Mouse (Mus musculus): Measurements from ENCODE around the gene Ralgapb.

Gene Ralgapb

GRCm38 (mm10) chr2:158402915-158403314, 6.7 kb upstream of the Ralgapb start:
- in situ Hi-C loops (cut with MboI, MseI), result no loop called here

DNA sequence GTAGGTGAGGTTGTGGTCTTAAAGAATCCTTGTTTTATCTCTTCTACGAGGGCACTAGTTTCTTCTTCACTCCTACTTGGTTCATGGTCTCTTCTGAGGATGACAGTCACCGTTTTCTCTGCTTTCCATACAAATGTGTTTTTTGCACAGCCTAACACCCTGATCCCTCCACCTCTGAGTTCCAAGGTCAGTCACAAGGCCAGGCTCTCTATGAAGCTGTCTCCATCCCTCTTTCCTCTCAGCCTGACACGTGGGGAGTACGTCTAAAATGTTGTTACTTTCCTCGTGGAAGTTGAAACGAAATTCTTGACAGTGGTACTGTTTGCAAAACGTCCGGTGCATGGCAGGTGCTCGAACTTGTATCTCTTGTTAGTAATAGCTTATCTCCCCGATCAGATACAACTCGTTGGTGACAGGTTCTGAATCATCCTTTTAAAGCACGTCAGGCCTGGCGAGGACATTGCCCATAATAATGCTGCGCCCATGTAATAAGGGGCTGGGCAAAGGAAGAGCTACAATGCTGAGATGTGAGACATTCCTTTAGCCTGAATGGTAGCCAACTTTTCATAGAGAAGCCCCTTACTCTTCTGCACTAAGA, 552 bp upstream of the Ralgapb start:
- in situ Hi-C loops (cut with MboI, MseI), result no loop called here

DNA sequence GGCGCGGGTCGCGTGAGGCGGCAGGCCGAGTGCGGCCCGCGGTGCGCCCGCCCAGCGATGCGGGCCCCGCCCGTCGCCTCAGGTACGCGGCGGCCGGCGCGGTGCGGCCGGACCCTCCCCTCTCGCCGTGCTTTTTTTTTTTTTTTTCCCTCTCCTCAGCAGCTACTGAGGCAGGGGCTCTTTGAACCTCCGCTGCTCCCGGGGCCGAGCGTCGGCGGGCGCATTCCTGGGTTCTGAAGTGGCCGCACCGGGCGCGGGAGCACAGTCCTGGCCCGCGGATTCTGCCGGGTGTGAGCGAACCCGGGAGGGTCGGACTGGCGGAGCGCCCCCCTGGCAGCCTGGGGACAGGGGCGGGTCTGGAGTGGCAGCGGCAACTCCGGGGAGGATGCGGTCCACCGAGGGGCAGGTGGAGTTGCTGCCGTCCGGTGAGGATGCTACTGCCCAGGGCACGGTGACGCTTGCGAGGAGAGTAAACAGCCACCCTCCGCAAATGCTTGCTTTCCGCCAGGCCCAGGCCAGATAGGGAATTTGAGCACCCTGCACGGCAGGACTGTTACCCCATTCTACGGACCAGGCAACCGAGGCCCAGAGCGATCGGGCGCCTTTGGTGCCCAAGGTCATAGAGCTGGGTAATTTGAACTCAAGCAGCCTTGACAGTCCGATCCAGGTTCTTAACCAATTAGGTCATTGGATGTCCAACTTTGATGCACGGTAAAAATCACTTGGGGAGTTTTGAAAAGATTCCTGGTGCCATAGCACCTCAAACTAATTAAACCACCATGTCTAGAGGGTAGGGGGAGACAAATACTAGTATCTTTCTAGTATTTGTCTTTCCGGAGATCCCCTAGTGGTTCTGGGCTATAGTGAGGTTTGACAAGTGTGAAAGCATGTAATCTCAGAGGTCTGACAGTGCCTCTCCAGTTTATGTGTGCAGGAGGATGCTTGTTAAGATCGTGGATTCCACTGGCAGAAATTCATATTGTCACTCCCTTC, 670 bp downstream of the Ralgapb start:
- in situ Hi-C loops (cut with MboI, MseI), result no loop called here

GRCm38 (mm10) chr2:158413240-158413639, 3.6 kb downstream of the Ralgapb start:
- in situ Hi-C loops (cut with MboI, MseI), result no loop called here

GRCm38 (mm10) chr2:158415826-158416225, 6.2 kb downstream of the Ralgapb start:
- in situ Hi-C loops (cut with MboI, MseI), result no loop called here

DNA sequence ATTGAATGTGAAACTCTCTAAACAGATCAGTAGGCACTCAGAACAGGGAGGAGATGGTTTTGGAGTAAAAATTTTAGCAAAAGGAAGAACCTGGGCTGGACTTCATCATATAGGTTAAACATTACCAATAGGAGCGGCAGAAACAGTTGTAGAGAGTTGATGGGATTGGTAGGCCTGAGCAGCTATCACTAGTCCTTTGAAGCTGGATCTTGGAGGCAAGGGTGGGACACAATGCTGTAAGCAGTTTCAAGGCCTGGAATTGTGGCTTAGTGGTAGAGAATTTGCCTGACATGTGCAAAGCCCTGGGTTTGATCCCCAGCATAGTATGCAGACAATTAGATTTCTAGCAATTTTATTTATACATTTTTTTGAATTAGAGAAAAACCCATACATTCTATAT, 9.0 kb downstream of the Ralgapb start:
- in situ Hi-C loops (cut with MboI, MseI), result no loop called here

- in situ Hi-C loops (cut with MboI, MseI), result no loop called here
Observed at GRCm38 (mm10) chr2:158445814-158446213, 36.2 kb downstream of the Ralgapb start.

DNA sequence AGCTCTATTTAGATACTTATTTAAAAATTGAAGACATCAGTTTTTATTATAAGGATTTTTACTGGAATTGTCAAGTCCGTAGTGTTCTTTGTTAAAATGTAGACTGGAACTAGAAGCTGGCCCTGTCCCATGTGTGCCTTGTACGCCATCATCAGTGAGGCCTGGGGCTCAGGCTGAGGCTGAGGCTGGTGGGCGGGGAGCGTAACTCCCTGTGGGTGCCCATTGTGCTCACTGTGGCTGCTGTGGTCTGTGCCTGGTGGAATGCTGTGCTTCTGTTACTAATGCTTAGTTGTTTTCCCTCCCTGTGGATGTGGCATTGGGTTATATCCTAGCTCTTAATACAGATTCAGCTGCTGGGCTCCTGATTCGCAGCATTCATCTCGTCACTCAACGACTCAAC, 40.2 kb downstream of the Ralgapb start:
- in situ Hi-C loops (cut with MboI, MseI), result no loop called here

DNA sequence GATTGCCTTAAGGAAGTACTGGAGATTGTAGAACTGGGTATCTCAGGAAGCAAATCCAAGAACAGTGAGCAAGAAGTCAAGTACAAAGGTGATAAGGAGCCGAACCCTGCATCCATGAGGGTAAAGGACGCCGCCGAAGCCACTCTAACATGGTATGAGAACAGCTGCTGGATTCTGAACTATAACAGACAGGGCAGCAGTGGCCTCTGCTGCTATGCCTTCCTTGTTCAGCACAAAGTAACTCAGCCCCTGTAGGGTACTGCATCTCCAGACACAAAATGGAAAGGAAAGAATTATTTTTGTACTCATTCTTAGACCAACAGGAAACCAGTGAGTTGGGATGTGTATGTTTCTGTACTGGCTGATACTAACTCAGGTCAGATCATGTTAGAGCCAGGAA, 46.8 kb downstream of the Ralgapb start:
- in situ Hi-C loops (cut with MboI, MseI), result no loop called here

DNA sequence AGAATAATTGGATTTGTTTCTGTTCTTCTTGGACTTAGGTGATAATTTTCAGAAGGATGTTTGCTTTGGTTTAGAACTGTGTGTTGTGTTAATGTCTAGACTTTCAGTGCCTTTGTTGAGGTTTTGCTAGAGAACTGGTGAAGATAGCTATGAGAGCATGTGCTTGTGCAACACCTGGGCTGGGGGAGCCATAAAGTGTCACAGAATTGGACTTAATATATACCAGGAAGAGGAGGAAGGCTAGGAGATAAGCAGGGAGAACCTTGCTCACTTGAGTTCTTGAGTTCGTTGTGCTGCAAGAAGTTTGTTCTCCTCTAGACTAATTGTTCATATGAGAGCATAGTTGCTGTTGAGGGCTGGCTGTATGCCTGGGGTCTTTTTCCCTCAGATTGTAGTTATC, 48.0 kb downstream of the Ralgapb start:
- in situ Hi-C loops (cut with MboI, MseI), result no loop called here

GRCm38 (mm10) chr2:158462450-158462849, 52.8 kb downstream of the Ralgapb start:
- in situ Hi-C loops (cut with MboI, MseI), result no loop called here

DNA sequence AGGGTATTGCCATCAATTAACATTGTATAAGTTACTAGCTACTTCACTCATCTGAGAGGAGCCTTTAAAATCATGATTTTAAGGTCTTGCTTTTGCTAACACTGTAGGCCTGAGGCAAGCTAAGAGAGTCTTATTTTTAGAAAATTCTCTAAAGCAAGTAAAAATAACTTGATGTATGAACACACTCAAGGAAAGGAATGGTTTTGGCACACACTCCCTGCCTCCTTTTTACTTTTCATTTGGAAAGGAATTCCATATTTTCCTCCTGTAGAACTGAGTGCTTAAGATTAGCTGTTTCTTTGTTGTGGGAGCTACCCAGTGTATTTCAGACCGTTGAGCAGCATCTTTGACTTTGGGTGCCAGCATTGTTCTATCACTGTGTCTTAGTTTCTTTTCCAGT, 64.5 kb downstream of the Ralgapb start:
- in situ Hi-C loops (cut with MboI, MseI), result no loop called here

GRCm38 (mm10) chr2:158477640-158478039, 68.0 kb downstream of the Ralgapb start:
- in situ Hi-C loops (cut with MboI, MseI), result no loop called here

DNA sequence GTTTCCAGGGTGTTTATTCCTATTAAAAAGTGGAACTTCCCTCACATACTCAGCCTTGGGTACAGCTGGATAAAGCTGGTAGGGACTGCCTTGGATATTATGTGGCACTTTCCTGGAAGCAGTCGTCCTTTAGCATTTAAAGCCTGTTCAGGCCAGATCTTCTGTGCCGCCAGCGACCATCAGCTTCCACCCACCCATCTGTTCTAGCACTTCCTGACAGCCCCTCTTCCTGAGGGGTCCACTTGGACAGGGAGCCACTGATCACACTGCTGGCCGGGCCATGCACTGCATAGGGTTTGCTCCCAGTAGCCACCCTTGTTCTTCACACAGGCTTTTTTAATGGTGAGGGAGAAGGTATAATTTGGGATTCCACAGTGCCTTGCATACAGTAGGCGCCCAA, 88.8 kb downstream of the Ralgapb start:
- in situ Hi-C loops (cut with MboI, MseI), result no loop called here

- in situ Hi-C loops (cut with MboI, MseI), result no loop called here
Observed at GRCm38 (mm10) chr2:158501836-158502812, 92.5 kb downstream of the Ralgapb start, which contains the start of gene Adig. Adig (plus strand) TSS chr2:158502612.

- in situ Hi-C loops (cut with MboI, MseI), result no loop called here
Observed at GRCm38 (mm10) chr2:158503226-158503625, 93.6 kb downstream of the Ralgapb start.

GRCm38 (mm10) chr2:158503671-158504070, 94.0 kb downstream of the Ralgapb start:
- in situ Hi-C loops (cut with MboI, MseI), result no loop called here

GRCm38 (mm10) chr2:158506475-158506874, 96.8 kb downstream of the Ralgapb start:
- in situ Hi-C loops (cut with MboI, MseI), result no loop called here

DNA sequence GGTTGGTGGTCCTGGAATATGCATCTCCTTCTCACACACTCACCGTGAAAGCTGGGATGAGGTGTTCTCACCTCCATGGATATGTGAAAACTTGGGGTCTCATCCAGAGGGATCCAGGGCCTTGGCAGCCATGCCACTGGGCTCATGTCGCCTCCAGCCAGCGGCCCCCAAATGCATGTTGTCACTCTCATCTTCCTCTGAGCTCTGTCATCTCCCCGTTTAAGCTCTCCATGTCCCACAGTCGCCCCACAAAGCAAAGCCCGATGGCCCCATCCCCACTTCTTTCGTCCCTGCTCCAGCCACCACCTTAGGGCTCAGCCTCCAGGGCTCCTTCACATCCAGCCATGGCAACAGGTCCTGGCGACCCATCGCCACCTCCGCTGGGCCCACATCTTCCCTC, 97.4 kb downstream of the Ralgapb start:
- in situ Hi-C loops (cut with MboI, MseI), result no loop called here

DNA sequence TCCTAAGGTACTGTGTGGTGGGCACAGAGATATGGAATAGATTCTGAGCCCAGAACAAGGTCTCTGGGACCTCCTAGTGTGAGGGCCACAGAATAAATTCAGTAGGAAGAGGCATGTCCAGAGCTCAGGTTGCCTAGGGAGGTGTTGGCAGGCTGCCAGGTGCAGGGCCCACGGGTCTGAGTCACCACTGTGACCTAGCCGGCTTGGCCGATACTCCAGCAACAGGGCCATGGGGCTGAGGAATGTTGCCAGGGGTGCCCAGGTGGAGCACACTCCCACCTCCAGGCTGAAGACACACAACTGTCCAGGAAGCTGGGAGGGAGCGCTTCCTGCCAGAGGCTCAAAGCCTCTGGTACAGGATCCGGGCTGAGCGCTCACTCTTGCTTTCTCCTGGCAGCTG, 101.0 kb downstream of the Ralgapb start:
- in situ Hi-C loops (cut with MboI, MseI), result no loop called here

- in situ Hi-C loops (cut with MboI, MseI), result no loop called here
Observed at GRCm38 (mm10) chr2:158512528-158512927, 102.9 kb downstream of the Ralgapb start, which contains the start of gene Arhgap40. Arhgap40 (plus strand) TSS chr2:158512796.

Measured in T-helper 1 cell (primary cell).